Mouse (Mus musculus) MEL (cell line): ENCODE results near the gene Nnmt. TPM values are rescaled to one million over a fixed set of nuclear protein-coding genes. Genes with fewer than 3 reads are reported as not detected.

ENCODE experiments used
- DNase-seq: peaks from one replicate; pipeline ENCODE4 v3.0.0; 2011; ENCODE audit warnings: low read depth, low spot score
- H3K27ac ChIP-seq: 2 replicates; pipeline ENCODE4 v1.5.1; 2012; ENCODE audit warnings: low read depth, mild to moderate bottlenecking, control low read depth, low read length, moderate library complexity; ENCODE audit not compliant: control insufficient read depth
- H3K27me3 ChIP-seq, 2 experiments: fragments of 150-350 bp in 1 of 2; sonication (generic) in 1 of 2; 2 replicates each; pipeline ENCODE4 v1.6.1; 2012; ENCODE audit warnings: low read length in 2 of 2, mild to moderate bottlenecking in 2 of 2, improper control_type of control experiment in 1 of 2, moderate library complexity in 1 of 2; ENCODE audit not compliant: insufficient read depth in 2 of 2, control insufficient read depth in 1 of 2
- H3K36me3 ChIP-seq, 2 experiments: 2 replicates each; pipeline ENCODE4 v1.6.1; 2012 to 2014; ENCODE audit warnings: low read length in 2 of 2, improper control_type of control experiment in 1 of 2, inconsistent platforms in 1 of 2, mild to moderate bottlenecking in 1 of 2; ENCODE audit not compliant: insufficient read depth in 2 of 2, control insufficient read depth in 1 of 2
- H3K4me1 ChIP-seq, 2 experiments: fragments of 150-350 bp in 1 of 2; sonication (generic) in 1 of 2; 2 replicates each; pipeline ENCODE4 v1.6.1; 2012; ENCODE audit warnings: low read length in 2 of 2, improper control_type of control experiment in 1 of 2, mild to moderate bottlenecking in 1 of 2; ENCODE audit not compliant: insufficient read depth in 2 of 2, control insufficient read depth in 1 of 2
- H3K4me3 ChIP-seq, 2 experiments: fragments of 150-350 bp in 1 of 2; sonication (generic) in 1 of 2; 2 replicates each; pipeline ENCODE4 v1.5.1; 2012; ENCODE audit warnings: low read depth in 2 of 2, low read length in 2 of 2, mild to moderate bottlenecking in 2 of 2, moderate library complexity in 2 of 2, control low read depth in 1 of 2, improper control_type of control experiment in 1 of 2; ENCODE audit not compliant: control insufficient read depth in 1 of 2, insufficient read depth in 1 of 2
- H3K79me2 ChIP-seq: 2 replicates; pipeline ENCODE4 v1.6.1; 2012; ENCODE audit warnings: mild to moderate bottlenecking, low read length, moderate library complexity; ENCODE audit not compliant: control insufficient read depth, poor library complexity, insufficient read depth
- H3K9ac ChIP-seq: 2 replicates; pipeline ENCODE4 v1.6.1; 2012; ENCODE audit warnings: low read depth, mild to moderate bottlenecking, control low read depth, low read length, moderate library complexity; ENCODE audit not compliant: control insufficient read depth, poor library complexity, severe bottlenecking
- H3K9me3 ChIP-seq: fragments of 150-350 bp; sonication (generic); replicated peaks from 2 replicates; pipeline ENCODE4 v1.6.1; 2012; ENCODE audit warnings: mild to moderate bottlenecking, low read length, improper control_type of control experiment, moderate library complexity; ENCODE audit not compliant: insufficient read depth
- BHLHE40 ChIP-seq: IDR thresholded peaks from 2 replicates; pipeline ENCODE4 v1.6.1; 2012; ENCODE audit warnings: low read depth, mild to moderate bottlenecking, inconsistent platforms, low read length, improper control_type of control experiment, borderline replicate concordance
- CHD1 ChIP-seq: IDR thresholded peaks from 2 replicates; pipeline ENCODE4 v1.6.1; 2012; ENCODE audit warnings: low read depth, mild to moderate bottlenecking, inconsistent platforms, low read length, improper control_type of control experiment
- CTCF ChIP-seq, 3 experiments: IDR thresholded peaks in 2 of 3; conservative IDR thresholded peaks in 1 of 3; 2 replicates each; pipeline ENCODE4 v1.5.1; 2011 to 2012; ENCODE audit warnings: low read length in 3 of 3, low read depth in 2 of 3, mild to moderate bottlenecking in 2 of 3, improper control_type of control experiment in 1 of 3, inconsistent platforms in 1 of 3, mixed read lengths in 1 of 3, moderate library complexity in 1 of 3; ENCODE audit not compliant: control insufficient read depth in 1 of 3, insufficient read depth in 1 of 3, poor library complexity in 1 of 3, severe bottlenecking in 1 of 3
- EP300 ChIP-seq, 2 experiments: IDR thresholded peaks; 2 replicates each; pipeline ENCODE4 v1.6.1; 2011; ENCODE audit warnings: improper control_type of control experiment in 2 of 2, low read length in 2 of 2, low read depth in 1 of 2, mild to moderate bottlenecking in 1 of 2
- ETS1 ChIP-seq: IDR thresholded peaks from 2 replicates; pipeline ENCODE4 v1.6.1; 2012; ENCODE audit warnings: low read depth, mild to moderate bottlenecking, inconsistent platforms, low read length, improper control_type of control experiment, moderate library complexity
- HCFC1 ChIP-seq: IDR thresholded peaks from 2 replicates; pipeline ENCODE4 v1.6.1; 2012; ENCODE audit warnings: low read depth, mild to moderate bottlenecking, inconsistent platforms, low read length, improper control_type of control experiment, moderate library complexity
- JUND ChIP-seq: IDR thresholded peaks from 2 replicates; pipeline ENCODE4 v1.6.1; 2011; ENCODE audit warnings: low read depth, mild to moderate bottlenecking, improper control_type of control experiment, low read length
- MAFK ChIP-seq: IDR thresholded peaks from 2 replicates; pipeline ENCODE4 v1.6.1; 2011; ENCODE audit warnings: low read depth, mild to moderate bottlenecking, low read length, improper control_type of control experiment, borderline replicate concordance
- MAZ ChIP-seq: IDR thresholded peaks from 2 replicates; pipeline ENCODE4 v1.6.1; 2012; ENCODE audit warnings: low read depth, mild to moderate bottlenecking, inconsistent platforms, low read length, improper control_type of control experiment
- MEF2A ChIP-seq: IDR thresholded peaks from 2 replicates; pipeline ENCODE4 v1.6.1; 2014; ENCODE audit warnings: low read depth, mild to moderate bottlenecking, inconsistent platforms, low read length, improper control_type of control experiment; ENCODE audit not compliant: poor library complexity, insufficient replicate concordance, severe bottlenecking; ENCODE audit errors: extremely low read depth
- MYC ChIP-seq: IDR thresholded peaks from 2 replicates; pipeline ENCODE4 v1.6.1; 2011; ENCODE audit warnings: low read depth, mild to moderate bottlenecking, low read length, improper control_type of control experiment, moderate library complexity
- NELFE ChIP-seq: IDR thresholded peaks from 2 replicates; pipeline ENCODE4 v1.6.1; 2011; ENCODE audit warnings: low read depth, low read length, improper control_type of control experiment
- POLR2A ChIP-seq, 2 experiments: IDR thresholded peaks; 2 replicates each; pipeline ENCODE4 v1.6.1; 2011 to 2012; ENCODE audit warnings: low read length in 2 of 2, mild to moderate bottlenecking in 2 of 2, control low read depth in 1 of 2, improper control_type of control experiment in 1 of 2, low read depth in 1 of 2, moderate library complexity in 1 of 2; ENCODE audit not compliant: control insufficient read depth in 1 of 2, insufficient read depth in 1 of 2, poor library complexity in 1 of 2
- POLR2AphosphoS2 ChIP-seq: IDR thresholded peaks from 2 replicates; pipeline ENCODE4 v1.6.1; 2011; ENCODE audit warnings: low read length, improper control_type of control experiment
- POLR2AphosphoS5 ChIP-seq: IDR thresholded peaks from 2 replicates; pipeline ENCODE4 v1.6.1; 2012; ENCODE audit warnings: low read depth, borderline replicate concordance, mild to moderate bottlenecking, inconsistent platforms, low read length, moderate library complexity, mixed read lengths
- SMC3 ChIP-seq: IDR thresholded peaks from 2 replicates; pipeline ENCODE4 v1.6.1; 2011; ENCODE audit warnings: low read depth, low read length, improper control_type of control experiment
- TAL1 ChIP-seq: IDR thresholded peaks from 2 replicates; pipeline ENCODE4 v1.6.1; 2012; ENCODE audit warnings: mild to moderate bottlenecking, inconsistent platforms, low read length, moderate library complexity, mixed read lengths
- TBP ChIP-seq: IDR thresholded peaks from 2 replicates; pipeline ENCODE4 v1.8.0; 2011; ENCODE audit warnings: low read depth, low read length, improper control_type of control experiment
- ZC3H11A ChIP-seq: IDR thresholded peaks from 2 replicates; pipeline ENCODE4 v1.6.1; 2012; ENCODE audit warnings: low read depth, mild to moderate bottlenecking, inconsistent platforms, low read length, improper control_type of control experiment
- ZKSCAN1 ChIP-seq: IDR thresholded peaks from 2 replicates; pipeline ENCODE4 v1.6.1; 2012; ENCODE audit warnings: low read depth, mild to moderate bottlenecking, inconsistent platforms, low read length, improper control_type of control experiment, moderate library complexity
- ZMIZ1 ChIP-seq: IDR thresholded peaks from 2 replicates; pipeline ENCODE4 v1.6.1; 2012; ENCODE audit warnings: low read depth, mild to moderate bottlenecking, inconsistent platforms, low read length, improper control_type of control experiment, moderate library complexity
- polyA plus RNA-seq, 2 experiments: library from polyadenylated mRNA; stranded (reverse) in 1 of 2; unstranded in 1 of 2; fragments of >175 nt in 1 of 2; fragments of >200 nt in 1 of 2; gene quantifications; 2 replicates each; pipeline versions ENCODE4 v1.2.1 to v1.2.4; 2012; ENCODE audit warnings: low replicate concordance in 2 of 2, low read depth in 1 of 2; ENCODE audit not compliant: insufficient read length in 2 of 2, insufficient read depth in 1 of 2, missing spikeins in 1 of 2
- total RNA-seq: library from RNA; depleted of rRNA; stranded (reverse); fragments of 300-350 nt; gene quantifications from 2 replicates; pipeline ENCODE4 v1.2.3, GENCODE M21; 2012

Nnmt gene
- total and polyA plus RNA-seq, 3 experiments: not detected

DNA sequence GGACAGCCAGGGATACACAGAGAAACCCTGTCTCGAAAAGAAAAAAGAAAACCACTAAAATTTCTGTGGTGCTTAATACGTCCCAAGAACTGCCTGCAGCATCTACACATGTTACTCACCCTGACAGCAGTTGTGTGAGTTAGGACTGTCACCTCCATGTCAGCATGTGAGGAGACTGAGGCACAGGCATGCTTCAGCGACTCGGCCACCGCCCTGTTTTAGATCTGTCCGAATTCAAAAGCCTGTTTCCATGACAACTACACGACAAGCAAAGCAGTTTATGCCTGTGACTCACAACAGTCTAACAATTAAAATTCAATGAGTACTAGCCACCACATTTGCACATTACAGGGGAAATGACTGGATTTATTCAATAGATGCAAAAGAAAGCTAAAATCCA lies 2.5 kb upstream of the Nnmt start:
- Histone ChIP-seq H3K9ac (no peak overlapping the region), H3K4me3 (no peak overlapping the region), H3K79me2 (no peaks in the 10 kb centered on the region), H3K27ac (no peak overlapping the region), H3K36me3 (no peaks in the 10 kb centered on the region), H3K9me3 (no peaks in the 10 kb centered on the region), H3K27me3 (peaks cover 0 to 7% of the 10 kb centered on the region in 2 experiments; a peak in 3 of 4 replicates), H3K4me1 (no peaks in the 10 kb centered on the region)
- TF ChIP-seq HCFC1: no peak
- TF ChIP-seq MYC: no peak
- TF ChIP-seq ETS1: no peak
- no peak for TF ChIP-seq ZC3H11A
- TF ChIP-seq CTCF (IDR thresholded peaks at IDR 0.05 in 2 of 3, conservative IDR thresholded peaks at IDR 0.05 in 1 of 3; ENCODE audit: control insufficient read depth in 1 of 3, insufficient read depth in 1 of 3, low read depth in 2 of 3, low read length in 3 of 3, poor library complexity in 1 of 3, severe bottlenecking in 1 of 3): no peak
- no peak for TF ChIP-seq MAZ
- TF ChIP-seq ZKSCAN1: no peak
- TF ChIP-seq JUND: no peak
- no peak for TF ChIP-seq MAFK
- no peak for TF ChIP-seq SMC3
- no peak for DNase-seq

DNA sequence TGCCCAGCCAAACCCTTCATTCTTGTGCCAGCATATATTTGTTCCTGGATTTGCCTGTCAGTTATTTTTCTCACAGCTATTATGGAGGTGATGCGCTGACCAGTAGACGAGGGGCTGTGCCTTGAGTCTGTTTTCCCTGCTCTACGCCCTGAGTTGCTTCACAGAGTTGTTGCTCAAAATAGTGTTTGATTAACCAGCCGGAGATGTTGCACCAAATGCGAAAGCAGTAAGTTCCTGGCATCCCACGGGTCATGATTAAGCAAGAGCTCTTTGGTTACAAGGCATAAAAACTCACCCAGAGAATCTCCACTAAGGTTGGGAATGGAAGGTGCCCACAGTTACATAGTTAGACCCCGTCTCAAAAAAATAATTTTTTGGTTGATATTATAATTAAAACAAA lies 1.2 kb upstream of the Nnmt start:
- no peaks in the 10 kb centered on the region for H3K36me3 ChIP-seq
- H3K27ac ChIP-seq: no peak overlapping the region
- DNase-seq: no peak
- H3K9ac ChIP-seq: no peak overlapping the region
- H3K4me3 ChIP-seq: no peak overlapping the region
- H3K27me3 ChIP-seq: peaks cover 0 to 7% of the 10 kb centered on the region in 2 experiments; a peak in 3 of 4 replicates
- no peak for TF ChIP-seq POLR2A (IDR thresholded peaks at IDR 0.05; ENCODE audit: control insufficient read depth in 1 of 2, insufficient read depth in 1 of 2, low read depth in 1 of 2, low read length in 2 of 2, poor library complexity in 1 of 2)
- TF ChIP-seq EP300 (IDR thresholded peaks at IDR 0.05; ENCODE audit: low read depth in 1 of 2, low read length in 2 of 2): no peak
- no peak for TF ChIP-seq NELFE
- TF ChIP-seq POLR2AphosphoS5: no peak
- TF ChIP-seq ZMIZ1: no peak
- TF ChIP-seq SMC3: no peak
- TF ChIP-seq ZC3H11A: no peak
- no peak for TF ChIP-seq HCFC1
- TF ChIP-seq CHD1: no peak
- no peak for TF ChIP-seq MYC
- no peak for TF ChIP-seq ETS1
- no peak for TF ChIP-seq TBP
- no peak for TF ChIP-seq BHLHE40
- TF ChIP-seq MEF2A: no peak
- no peak for TF ChIP-seq POLR2AphosphoS2
- no peak for TF ChIP-seq TAL1
- no peaks in the 10 kb centered on the region for H3K4me1 ChIP-seq
- no peaks in the 10 kb centered on the region for H3K9me3 ChIP-seq
- H3K79me2 ChIP-seq: no peaks in the 10 kb centered on the region
